Comparison of ENCODE assay signal across 18 mouse cellular contexts in genomic region chr2:179290394-179290793, GRCm38 (mm10).
DNase-seq lines count a peak whose midpoint lies in the region; ATAC-seq and TF ChIP-seq lines count a peak whose summit lies in the region.
"Had no signal": no experiment of that assay in that cellular context is flagged by ENCODE, and none has a peak within 500 bp of the region (broad histone marks: within the 10 kb centered on the region; RNA-seq: fewer than 3 reads in every experiment).

No protein-coding gene starts in this region.

- H3K27me3 ChIP-seq in hindbrain, embryonic 13.5 days: no peaks in the 10 kb centered on the region
- H3K27me3 ChIP-seq in hindbrain, embryonic 12.5 days: no peaks in the 10 kb centered on the region
- H3K27me3 ChIP-seq in liver, adult 2 months (ENCODE audit: control insufficient read depth, insufficient read depth, low read length): no peaks in the 10 kb centered on the region
- no peaks in the 10 kb centered on the region for H3K27me3 ChIP-seq in liver, embryonic 11.5 days (replicated peaks; ENCODE audit: control insufficient read depth, insufficient read depth, low read length)
- H3K27me3 ChIP-seq: embryonic facial prominence, embryonic 12.5 days; heart, embryonic 15.5 days; megakaryocyte, embryonic 14.5 days had no signal

- no peak overlapping the region for H3K9ac ChIP-seq in hindbrain, embryonic 13.5 days
- no peak overlapping the region for H3K9ac ChIP-seq in hindbrain, embryonic 12.5 days
- H3K9ac ChIP-seq in liver, adult 2 months (ENCODE audit: low read depth, low read length): no peak overlapping the region
- H3K9ac ChIP-seq in liver, embryonic 11.5 days (ENCODE audit: low read depth, low read length): no peak overlapping the region
- H3K9ac ChIP-seq: embryonic facial prominence, embryonic 12.5 days; heart, embryonic 15.5 days had no signal

- TF ChIP-seq POLR2A in liver, adult 2 months (IDR thresholded peaks at IDR 0.05; ENCODE audit: extremely low read depth, insufficient read depth, low read length): no peak

- 34% methylated on average over 5 of the region's 5 CpGs for WGBS in hindbrain, embryonic 13.5 days
- 49% methylated on average over 5 of the region's 5 CpGs for WGBS in hindbrain, embryonic 12.5 days
- 12% methylated on average over 5 of the region's 5 CpGs for WGBS in liver, adult 2 months
- WGBS in liver, embryonic 11.5 days: 60% methylated on average over 5 of the region's 5 CpGs

- H3K4me2 ChIP-seq in hindbrain, embryonic 13.5 days: no peak overlapping the region
- no peak overlapping the region for H3K4me2 ChIP-seq in hindbrain, embryonic 12.5 days (replicated peaks)
- H3K4me2 ChIP-seq in liver, embryonic 11.5 days: no peak overlapping the region
- H3K4me2 ChIP-seq: embryonic facial prominence, embryonic 12.5 days; heart, embryonic 15.5 days had no signal

- no peaks in the 10 kb centered on the region for H3K9me3 ChIP-seq in hindbrain, embryonic 13.5 days
- H3K9me3 ChIP-seq in hindbrain, embryonic 12.5 days (replicated peaks): no peaks in the 10 kb centered on the region
- H3K9me3 ChIP-seq in liver, embryonic 11.5 days (ENCODE audit: control insufficient read depth, low read length): no peaks in the 10 kb centered on the region
- H3K9me3 ChIP-seq: embryonic facial prominence, embryonic 12.5 days; heart, embryonic 15.5 days had no signal

- no peak overlapping the region for H3K4me3 ChIP-seq in hindbrain, embryonic 13.5 days
- H3K4me3 ChIP-seq in hindbrain, embryonic 12.5 days: no peak overlapping the region
- no peak overlapping the region for H3K4me3 ChIP-seq in liver, adult 2 months (ENCODE audit: insufficient read depth, low read depth, low read length)
- no peak overlapping the region for H3K4me3 ChIP-seq in liver, embryonic 11.5 days (ENCODE audit: low read depth, low read length)
- H3K4me3 ChIP-seq: embryonic facial prominence, embryonic 12.5 days; heart, adult 2 months; heart, embryonic 15.5 days had no signal

- H3K27ac ChIP-seq in hindbrain, embryonic 13.5 days: 0 out of 2 replicates have a peak overlapping the region, but pooled peaks have one; percentile 55
- no peak overlapping the region for H3K27ac ChIP-seq in hindbrain, embryonic 12.5 days
- 0 out of 2 replicates have a peak overlapping the region, but pooled peaks have one; percentile 16 for H3K27ac ChIP-seq in liver, adult 2 months (replicated peaks; ENCODE audit: insufficient read depth, low read depth, low read length)
- H3K27ac ChIP-seq in liver, embryonic 11.5 days (ENCODE audit: low read depth, low read length): no peak overlapping the region
- H3K27ac ChIP-seq: embryonic facial prominence, embryonic 12.5 days; heart, adult 2 months; heart, embryonic 15.5 days had no signal

- no peak for TF ChIP-seq CTCF in liver, adult 2 months (IDR thresholded peaks at IDR 0.05; ENCODE audit: low read depth, low read length)

- no peak for ATAC-seq in hindbrain, embryonic 13.5 days (ENCODE audit: low FRiP score)
- ATAC-seq in hindbrain, embryonic 12.5 days (ENCODE audit: low FRiP score): no peak
- no peak; the same call in 1 of the 2 replicates for ATAC-seq in liver, embryonic 11.5 days (replicated peaks; ENCODE audit: low FRiP score)
- ATAC-seq: forebrain, embryonic 16.5 days; intestine, postnatal 0 days had no signal

- peak; percentile 93 for DNase-seq in liver, adult 2 months (ENCODE audit: extremely low read depth, low read depth, low spot score)
- DNase-seq in liver, embryonic 11.5 days (ENCODE audit: low spot score): no peak
- DNase-seq in ovary, adult 18-20 months (ENCODE audit: low spot score): peak; percentile 11
- DNase-seq in ovary, postnatal 14 days (ENCODE audit: low spot score): no peak
- DNase-seq in frontal cortex, postnatal 25 days (ENCODE audit: low spot score in 2 of 2): no peak
- DNase-seq: adrenal gland, adult 8-10 months; B cell, adult 2 months; cerebellum, adult 11-12 months; heart, adult 2 months; layer of hippocampus, postnatal 36 days; right cerebral cortex, adult 18-20 months had no signal

- no peaks in the 10 kb centered on the region for H3K79me2 ChIP-seq in liver, adult 2 months (ENCODE audit: control insufficient read depth, insufficient read depth, low read length)

- no peaks in the 10 kb centered on the region for H3K36me3 ChIP-seq in hindbrain, embryonic 13.5 days
- no peaks in the 10 kb centered on the region for H3K36me3 ChIP-seq in hindbrain, embryonic 12.5 days
- no peaks in the 10 kb centered on the region for H3K36me3 ChIP-seq in liver, adult 2 months (ENCODE audit: control insufficient read depth, insufficient read depth, low read length)
- H3K36me3 ChIP-seq in liver, embryonic 11.5 days (ENCODE audit: control insufficient read depth, insufficient read depth, low read length): no peaks in the 10 kb centered on the region
- H3K36me3 ChIP-seq: embryonic facial prominence, embryonic 12.5 days; heart, embryonic 15.5 days had no signal

- H3K4me1 ChIP-seq in hindbrain, embryonic 13.5 days (replicated peaks): peaks cover 45% of the 10 kb centered on the region
- peaks cover 30% of the 10 kb centered on the region for H3K4me1 ChIP-seq in hindbrain, embryonic 12.5 days
- H3K4me1 ChIP-seq in liver, adult 2 months (ENCODE audit: control insufficient read depth, insufficient read depth, low read length): peaks cover 16% of the 10 kb centered on the region
- no peaks in the 10 kb centered on the region for H3K4me1 ChIP-seq in liver, embryonic 11.5 days (replicated peaks; ENCODE audit: control insufficient read depth, insufficient read depth, low read length)
- H3K4me1 ChIP-seq: heart, embryonic 15.5 days; megakaryocyte, embryonic 14.5 days had no signal

Comparison
In these comparisons a context has a peak if more than half of its experiments do, and no peak if none do; other contexts are left out.
1. H3K27ac ChIP-seq: peak in hindbrain, embryonic 13.5 days (single experiment) and liver, adult 2 months (single experiment); none in hindbrain, embryonic 12.5 days (single experiment) and liver, embryonic 11.5 days (single experiment).
2. DNase-seq: peak in liver, adult 2 months (single experiment) and ovary, adult 18-20 months (single experiment); none in liver, embryonic 11.5 days (single experiment), ovary, postnatal 14 days (single experiment) and frontal cortex, postnatal 25 days (0 of 2).